Mouse (Mus musculus): ENCODE results near the gene Otud6a.

- TF ChIP-seq CTCF (IDR thresholded peaks at IDR 0.05; ENCODE audit: low read depth): peak; percentile 71
- TF ChIP-seq EP300 (IDR thresholded peaks at IDR 0.05; ENCODE audit: low read depth): no peak
Observed at GRCm38 (mm10) chrX:100392304-100392703, 36.5 kb upstream of the Otud6a start.

Measured in heart, postnatal 0 days (tissue).